Mouse (Mus musculus) left cerebral cortex, postnatal 10 days (tissue): Measurements from ENCODE around the gene Lamtor1. TPM values are rescaled to one million over a fixed set of nuclear protein-coding genes. Genes with fewer than 3 reads are reported as not detected.
"Not testable (repeated sequence)": the region's sequence is repeated elsewhere in the genome, so short reads cannot be mapped to it uniquely, and the experiment has no call there.

Experiments used
- DNase-seq, 2 experiments: peaks; one replicate each; pipeline ENCODE4 v3.0.0; 2021 to 2022; ENCODE audit warnings: low spot score in 2 of 2, mixed read lengths in 1 of 2; ENCODE audit errors: extremely low spot score in 1 of 2
- intact Hi-C: fragments of 180-260 bp; cut with DNase I; formaldehyde crosslinking; loops from one replicate; pipeline ENCODE4 v1.15.1; 2025
- total RNA-seq, 2 experiments: library from RNA; stranded (reverse); gene quantifications; 2 replicates each; pipeline ENCODE4 v1.2.3; 2021

The Lamtor1 gene
- total RNA-seq, 2 experiments from 2014 or later, result 95.6 to 98.2 TPM

DNA sequence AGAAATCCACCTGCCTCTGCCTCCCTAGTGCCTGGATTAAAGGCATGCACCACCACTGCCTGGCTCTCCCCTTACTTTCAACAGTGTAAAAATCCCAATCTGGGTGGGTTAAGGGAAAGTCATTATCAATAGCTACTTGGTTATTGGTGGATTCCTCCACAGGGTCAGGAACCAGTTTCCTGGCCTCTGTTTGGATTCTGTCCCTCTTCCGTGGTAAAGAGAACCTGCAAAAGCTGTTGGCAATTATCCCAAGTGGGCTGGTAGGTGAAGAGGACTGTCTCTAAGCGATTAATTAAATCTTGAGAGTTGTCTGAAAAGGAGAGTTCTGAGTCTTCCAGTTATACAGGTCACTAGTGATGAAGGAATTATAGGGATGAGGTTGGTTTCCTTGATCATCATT is 32.6 kb downstream of the Lamtor1 start:
- DNase-seq, result no peak
- intact Hi-C loops, result no loop called here

DNA sequence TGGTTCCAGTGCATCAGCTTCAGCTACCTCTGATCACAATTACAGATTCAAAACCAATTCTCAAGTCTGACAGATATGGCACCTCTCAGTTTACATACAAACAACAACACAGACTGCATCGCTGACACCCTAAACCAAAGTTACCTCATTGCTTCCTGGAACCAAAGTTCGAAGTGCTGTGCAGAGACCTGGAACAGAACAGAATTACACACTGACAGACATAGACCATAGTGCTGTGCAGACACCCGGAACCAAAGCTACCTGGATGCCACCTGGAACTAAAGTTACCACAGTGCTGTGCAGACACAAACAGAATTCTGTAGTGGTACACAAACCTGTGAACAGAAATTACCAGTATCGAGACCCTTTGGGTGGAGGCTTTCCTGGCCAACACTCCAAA is 34.1 kb downstream of the Lamtor1 start:
- intact Hi-C loops, result no loop called here
- DNase-seq, result no peak

DNA sequence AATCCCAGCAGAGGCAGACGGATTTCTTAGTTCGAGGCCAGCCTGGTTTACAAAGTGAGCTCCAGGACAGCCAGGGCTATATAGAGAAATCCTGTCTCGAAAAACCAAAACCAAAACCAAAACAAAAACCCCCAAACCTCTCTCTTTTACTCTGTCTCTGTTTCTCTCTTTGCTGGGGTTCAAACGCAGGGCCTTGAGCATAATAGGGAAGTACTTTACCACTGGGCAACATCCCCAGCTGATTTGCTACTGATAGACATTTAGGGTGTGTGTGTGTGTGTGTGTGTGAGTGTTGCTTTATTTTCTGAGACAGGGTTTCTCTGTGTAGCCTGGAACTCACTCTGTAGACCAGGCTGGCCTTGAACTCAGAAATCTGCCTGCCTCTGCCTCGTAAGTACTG is 43.3 kb downstream of the Lamtor1 start:
- intact Hi-C loops, DNase-seq: not testable (repeated sequence)

DNA sequence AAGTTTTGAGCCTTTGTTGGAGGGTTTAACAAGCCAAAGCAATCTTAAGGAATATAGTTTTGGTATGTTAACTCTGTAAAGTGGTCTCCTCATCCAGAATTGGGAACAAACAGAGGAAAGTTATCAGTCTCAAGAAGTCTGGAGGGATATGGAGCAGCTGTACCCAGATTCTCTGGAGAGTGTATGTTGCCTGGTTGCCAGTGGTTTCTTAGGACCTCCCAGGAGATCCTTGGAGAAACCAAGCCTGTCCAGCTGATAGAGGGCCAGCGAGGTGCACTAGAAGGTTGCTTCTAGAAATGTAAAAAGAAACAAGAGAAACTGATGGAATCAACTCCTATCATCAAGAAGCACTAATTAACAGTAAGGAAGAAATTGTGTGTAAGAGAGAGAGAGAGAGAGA is 45.9 kb downstream of the Lamtor1 start:
- intact Hi-C loops, result no loop called here
- no peak for DNase-seq

DNA sequence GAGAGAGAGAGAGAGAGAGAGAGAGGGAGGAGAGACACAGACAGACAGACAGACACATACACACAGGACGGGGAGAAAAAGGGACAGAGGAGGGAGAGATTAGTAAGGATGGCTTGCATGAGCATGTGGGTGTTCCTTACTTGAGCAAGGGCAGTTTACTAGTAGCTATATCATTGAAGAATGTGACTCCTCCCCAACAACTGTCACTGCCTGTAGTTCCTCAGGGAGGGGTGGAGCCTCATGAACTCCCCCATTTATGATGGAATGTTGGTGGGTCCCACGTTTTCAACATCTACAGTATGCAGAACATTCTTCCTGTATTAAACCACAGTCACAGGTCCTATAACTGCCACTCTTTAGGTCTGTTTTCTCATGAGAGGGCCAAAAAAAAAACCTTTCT is 46.4 kb downstream of the Lamtor1 start:
- DNase-seq, result no peak
- intact Hi-C loops, result no loop called here

DNA sequence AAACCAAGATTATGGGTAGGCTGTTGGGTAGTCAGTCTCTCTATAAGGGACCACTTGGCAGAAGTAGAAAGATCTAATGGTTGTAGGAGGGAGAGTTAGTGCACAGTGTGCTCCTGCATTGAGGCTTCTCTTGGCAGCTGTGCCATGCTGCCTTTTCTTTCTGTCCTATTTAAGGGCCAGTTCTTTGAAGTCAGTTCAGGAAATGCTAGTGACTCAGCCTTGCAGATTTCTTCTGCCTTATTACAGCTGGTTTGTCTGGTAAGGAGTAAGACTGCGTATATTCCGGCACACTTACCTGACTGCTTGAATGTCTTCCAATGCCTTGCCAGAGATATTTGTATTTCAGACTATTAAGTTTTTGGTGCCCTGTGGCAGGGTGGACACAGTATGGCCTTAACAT is 48.5 kb downstream of the Lamtor1 start:
- no peak for DNase-seq

DNA sequence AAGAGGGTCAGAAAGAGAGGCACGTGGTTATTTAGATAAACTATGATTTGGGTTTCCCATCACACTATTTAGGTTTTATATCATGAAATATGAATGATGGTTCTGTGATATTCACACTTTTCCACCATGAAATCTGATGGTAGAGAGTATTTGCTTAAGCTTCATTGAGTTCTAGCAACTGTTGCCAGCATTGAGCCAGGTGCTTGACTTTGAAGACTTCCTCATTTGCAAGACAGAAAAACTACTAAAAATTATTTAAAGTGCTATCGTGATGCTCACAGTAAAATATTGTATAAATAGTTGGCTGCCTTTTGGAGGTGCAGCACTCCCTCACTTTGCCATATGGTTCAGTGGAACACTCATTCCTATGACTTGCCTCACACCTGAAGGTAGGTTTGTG is 49.6 kb downstream of the Lamtor1 start:
- intact Hi-C loops, result no loop called here
- no peak for DNase-seq

More for the DNA sequence above, 48.5 kb downstream of the Lamtor1 start:
- intact Hi-C loops, result no loop called here

DNA sequence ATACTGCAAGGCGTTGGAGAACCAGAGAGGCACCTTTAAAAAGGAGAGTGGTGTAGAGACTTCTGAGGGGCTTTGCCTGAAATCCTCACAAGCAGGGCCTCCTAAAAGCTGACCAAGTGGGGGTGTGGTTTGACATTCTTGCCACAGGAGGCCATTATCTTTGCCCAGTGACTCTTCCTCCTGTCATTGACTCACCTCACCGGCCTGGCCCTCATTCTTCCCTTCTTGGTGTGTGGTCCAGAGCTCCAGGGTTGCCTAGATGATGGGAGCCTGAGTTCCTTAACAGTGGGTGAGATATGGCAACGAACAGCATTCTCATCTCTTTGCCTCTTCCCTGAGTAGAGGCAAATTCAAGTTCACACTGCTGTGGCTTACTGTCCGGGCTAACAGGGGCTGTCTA is 50.2 kb downstream of the Lamtor1 start:
- DNase-seq, result no peak
- intact Hi-C loops, result no loop called here

DNA sequence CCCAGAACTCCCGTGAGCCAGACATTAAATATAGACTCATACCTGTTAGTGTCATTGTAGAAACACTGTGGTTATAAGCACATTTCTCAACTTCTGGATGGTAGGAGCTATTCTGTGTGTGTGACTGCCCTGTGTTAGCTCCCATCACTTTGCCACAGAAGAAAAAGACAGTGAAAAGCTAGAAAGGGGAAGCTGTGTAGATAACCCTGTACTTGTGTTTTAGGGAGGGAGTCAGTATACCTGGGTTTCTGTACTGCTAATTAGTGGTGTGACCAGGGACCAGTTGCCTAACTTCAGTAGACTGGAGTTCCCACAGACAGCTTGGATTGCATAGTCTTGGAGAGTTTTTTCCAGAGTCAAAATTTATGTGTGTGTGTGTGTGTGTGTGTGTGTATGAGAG is 50.8 kb downstream of the Lamtor1 start:
- intact Hi-C loops, result no loop called here
- no peak for DNase-seq

DNA sequence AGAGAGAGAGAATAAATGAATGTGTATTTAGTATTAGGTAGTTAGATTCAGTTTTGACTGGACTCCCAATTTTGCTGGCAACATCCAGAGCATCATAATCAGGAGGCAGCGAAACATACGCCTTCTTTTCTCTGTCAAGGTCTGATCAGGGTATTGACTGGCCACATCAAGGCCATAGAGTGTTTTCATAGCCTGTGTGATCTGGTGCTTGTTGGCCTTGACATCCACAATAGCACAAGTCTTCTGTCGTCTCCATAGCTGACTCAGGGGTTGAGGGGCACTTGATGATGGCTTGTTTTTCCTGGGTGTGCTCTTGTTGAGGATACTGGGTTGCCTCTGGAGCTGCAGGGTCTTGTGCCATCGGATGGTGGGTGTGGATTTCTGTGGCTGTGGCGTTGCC is 51.2 kb downstream of the Lamtor1 start:
- no peak for DNase-seq
- intact Hi-C loops, result no loop called here

DNA sequence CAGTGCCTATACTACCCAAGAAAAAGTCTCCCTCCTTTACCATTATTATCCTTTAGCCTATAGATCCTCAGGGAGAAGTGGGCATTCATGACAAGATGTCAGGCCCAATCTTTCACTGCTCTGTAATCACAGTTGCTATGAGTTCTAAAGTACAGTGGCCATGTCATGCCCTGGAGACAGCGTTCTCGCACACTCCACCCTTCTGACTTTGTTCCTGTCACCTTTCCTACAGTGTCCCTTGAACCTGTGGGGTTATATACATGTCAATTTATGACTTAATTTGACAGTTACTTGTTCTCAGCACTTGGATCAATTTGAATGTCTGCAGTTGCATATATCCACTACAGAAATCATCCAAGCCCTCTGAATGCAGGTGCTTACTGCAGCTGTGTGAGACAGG is 57.1 kb downstream of the Lamtor1 start:
- intact Hi-C loops, result no loop called here
- DNase-seq, result no peak

DNA sequence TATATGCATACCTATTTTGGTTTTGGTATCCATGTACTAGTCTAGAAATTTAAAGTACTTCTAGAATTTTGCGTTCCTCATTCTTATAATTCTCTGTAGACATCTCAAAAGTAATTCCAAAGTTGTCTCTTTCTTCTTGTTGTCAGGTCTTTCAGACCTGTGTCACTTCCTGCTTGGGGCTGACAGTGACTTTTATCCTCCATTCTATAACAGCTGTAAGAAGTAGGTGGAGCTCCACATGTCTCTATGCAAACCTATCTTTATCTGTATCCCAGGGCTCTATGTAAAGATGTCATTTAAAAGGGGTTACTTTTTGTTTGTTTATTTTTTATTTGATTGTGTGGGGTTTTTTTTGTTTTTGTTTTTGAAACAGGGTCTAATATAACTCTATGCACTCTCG is 57.9 kb downstream of the Lamtor1 start:
- DNase-seq, result no peak
- intact Hi-C loops, result no loop called here

DNA sequence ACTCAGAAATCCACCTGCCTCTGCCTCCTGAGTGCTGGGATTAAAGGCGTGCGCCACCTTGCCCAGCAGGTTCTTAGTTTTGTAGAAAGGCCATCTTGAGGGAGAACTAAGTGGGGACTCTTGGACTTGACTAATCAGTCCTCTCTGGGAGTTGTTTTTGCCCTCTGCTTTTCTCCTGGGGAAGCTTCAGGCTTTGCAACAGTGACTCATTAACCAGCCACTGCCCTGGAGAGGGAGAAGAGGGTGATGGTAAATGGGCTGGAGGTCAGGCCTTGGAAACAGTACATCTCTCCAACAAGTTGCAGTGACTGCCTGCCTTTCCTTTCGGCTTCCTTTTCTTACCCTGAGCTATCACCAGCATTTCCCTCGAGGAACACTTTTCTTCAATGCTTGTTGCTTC is 58.8 kb downstream of the Lamtor1 start:
- no peak for DNase-seq
- intact Hi-C loops, result no loop called here

DNA sequence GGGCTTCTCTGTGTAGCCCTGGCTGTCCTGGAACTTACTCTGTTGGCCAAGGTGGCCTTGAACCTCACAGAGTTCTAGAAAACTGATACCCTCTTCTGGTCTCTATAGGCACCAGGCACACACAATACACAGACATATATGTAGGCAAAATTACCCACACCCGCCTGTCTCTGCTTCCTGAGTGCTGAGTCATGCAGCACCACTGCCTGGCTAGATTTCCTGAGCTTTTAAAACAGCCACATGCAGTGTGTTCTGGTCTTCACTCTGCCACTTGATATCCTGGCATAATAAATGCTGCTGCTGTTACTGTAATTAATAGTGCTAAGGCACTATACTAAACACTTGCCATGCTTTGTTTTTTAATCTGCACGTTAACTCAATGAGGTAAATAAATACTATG is 59.9 kb downstream of the Lamtor1 start:
- no peak for DNase-seq
- intact Hi-C loops, result no loop called here

DNA sequence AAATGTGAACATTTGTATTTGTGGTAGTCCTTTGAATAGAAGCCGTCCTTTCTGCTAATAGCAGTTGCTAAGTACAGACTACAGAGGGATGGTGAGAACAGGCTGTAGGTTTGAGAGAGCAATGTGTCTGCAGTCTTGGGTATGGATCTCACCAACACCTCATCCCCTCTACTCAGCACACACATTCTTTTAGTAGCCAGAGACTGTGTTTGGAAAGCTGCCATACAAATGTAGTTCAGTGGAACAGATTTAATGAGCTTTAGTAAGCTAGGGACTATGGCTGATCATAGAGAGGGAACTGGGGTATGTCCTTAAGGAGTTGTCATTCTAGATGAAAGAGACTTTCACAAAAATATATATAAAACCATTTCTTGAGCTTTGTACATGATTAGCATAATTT is 61.6 kb downstream of the Lamtor1 start:
- intact Hi-C loops, result no loop called here
- DNase-seq, result peak in 1 of 2 experiments; percentile 26

DNA sequence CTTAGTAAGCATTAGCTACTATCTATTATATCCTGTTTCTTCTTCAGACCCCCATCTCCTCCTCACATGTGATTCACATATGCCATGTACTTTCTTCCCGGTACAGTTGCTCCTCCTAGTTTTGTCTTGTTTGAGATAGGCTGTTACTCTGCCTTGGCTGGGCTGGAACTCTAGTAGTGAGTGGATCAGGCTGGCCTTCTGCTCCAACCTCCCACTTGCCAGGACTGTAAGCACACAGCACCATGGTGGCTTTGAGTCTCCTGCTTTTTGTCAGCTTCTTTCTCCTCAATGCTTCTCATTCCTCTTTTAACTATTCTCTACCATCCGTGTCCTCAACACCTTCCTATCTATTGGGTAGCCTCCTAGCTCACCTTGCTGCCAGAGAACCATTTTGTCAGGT is 63.0 kb downstream of the Lamtor1 start:
- DNase-seq, result no peak
- intact Hi-C loops, result no loop called here

DNA sequence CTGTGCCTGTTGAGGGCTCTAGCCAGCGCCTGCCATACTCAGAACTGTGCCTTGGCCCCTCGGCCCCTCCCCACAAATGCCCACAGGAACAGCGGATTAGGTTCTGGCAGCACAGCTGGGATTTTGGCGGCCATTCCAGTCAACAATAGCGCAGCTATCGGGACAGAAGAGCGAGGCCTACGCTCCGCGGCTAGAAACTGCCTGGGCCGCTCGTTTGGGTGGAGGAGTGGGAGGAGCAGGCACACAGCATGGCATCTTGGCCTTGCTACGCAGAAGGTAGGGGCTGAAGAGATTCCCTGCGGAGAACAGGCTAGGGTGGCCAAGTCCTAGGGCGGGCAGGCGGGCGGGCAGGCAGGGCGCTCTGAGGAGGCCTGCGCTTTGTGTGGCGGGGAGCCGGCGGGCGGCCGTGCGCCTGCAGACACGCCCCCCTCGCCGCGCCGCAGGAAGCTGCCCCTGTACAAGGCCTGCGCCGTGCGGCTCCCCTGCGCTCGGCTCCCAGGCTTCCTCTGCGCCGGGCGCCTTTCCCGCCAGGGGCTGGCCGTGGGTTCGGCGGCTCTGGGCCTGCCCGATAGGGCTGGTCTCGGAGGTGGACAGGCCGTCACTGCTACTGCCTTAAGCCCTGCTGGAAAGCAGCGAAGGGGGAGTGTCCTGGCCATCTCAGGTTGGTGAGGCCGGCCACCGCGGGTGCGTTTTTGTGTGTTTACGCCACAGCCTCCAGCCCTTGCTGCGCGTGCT is 64.2 kb downstream of the Lamtor1 start:
- peak; percentile 63 to 93 for DNase-seq
- intact Hi-C loops, result no loop called here

DNA sequence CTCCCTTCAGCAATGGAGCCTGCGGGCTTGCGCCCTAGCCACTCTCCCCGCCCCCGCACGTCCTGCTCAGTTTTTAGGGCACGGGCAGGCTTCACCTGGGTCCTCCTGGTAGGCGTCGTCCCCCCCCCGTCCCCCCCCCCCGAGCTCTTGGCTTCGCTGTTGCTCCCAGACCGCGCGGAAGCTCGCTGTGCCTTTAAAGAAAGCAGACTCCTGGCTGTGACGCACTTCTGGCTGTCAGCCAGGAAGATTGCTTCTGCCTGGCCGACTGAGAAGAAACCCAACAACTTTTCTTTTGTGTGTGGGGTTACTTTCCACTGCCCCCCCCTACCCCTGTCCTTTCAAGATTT is 64.7 kb downstream of the Lamtor1 start:
- intact Hi-C loops, result no loop called here
- DNase-seq, result peak; percentile 87 to 95

DNA sequence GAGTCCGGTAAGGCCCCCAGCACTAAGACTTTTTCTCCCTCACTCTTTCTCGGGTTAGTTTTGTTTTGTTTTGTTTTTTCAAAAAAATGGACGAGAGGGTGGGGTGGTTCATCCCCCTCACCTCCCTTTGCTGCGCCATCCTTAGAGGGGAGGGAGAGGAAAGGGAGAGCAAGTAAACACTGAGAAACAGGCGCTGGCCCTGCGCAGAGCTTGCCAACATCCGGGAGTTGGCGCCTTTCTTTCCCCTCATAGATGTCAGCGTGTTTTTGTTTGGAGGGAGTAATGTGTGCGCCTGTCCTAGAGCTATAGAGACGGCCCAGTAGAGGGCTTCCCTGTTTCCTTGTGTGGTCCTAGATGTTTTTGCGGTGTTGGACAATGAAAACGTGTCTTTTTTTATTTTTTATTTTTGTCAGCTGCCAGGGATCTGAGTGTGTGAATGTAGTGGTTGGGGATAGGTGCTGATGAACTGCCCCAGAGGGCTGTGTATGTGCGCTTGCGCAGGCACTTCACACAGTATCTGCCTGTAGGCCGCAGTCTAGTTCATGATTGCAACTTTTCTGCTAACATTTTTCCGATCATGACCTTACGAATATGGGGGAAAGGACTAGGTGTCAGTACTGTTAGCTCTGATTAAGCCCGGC is 65.2 kb downstream of the Lamtor1 start:
- intact Hi-C loops, result no loop called here
- peak; percentile 63 to 88 for DNase-seq

DNA sequence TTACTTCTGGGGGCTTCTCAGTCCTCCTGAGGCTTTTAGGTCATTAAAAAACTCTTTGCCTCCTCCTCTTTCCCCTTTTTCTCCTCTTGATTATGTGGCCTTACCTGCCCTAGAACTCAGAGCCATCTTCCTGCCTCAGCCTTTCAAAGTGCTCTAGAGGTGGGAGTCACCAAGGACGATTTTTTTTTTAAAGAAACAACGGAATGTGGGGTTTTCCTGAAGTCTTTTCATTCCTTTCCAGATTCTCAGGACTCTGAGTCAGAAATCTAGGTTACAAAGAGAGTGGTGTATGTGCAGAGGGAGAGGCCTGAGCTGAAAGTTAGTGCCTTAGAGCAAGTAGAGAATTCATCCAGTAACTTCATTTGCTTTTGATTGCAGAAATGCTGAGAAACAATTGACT is 66.0 kb downstream of the Lamtor1 start:
- no peak for DNase-seq
- intact Hi-C loops, result no loop called here

DNA sequence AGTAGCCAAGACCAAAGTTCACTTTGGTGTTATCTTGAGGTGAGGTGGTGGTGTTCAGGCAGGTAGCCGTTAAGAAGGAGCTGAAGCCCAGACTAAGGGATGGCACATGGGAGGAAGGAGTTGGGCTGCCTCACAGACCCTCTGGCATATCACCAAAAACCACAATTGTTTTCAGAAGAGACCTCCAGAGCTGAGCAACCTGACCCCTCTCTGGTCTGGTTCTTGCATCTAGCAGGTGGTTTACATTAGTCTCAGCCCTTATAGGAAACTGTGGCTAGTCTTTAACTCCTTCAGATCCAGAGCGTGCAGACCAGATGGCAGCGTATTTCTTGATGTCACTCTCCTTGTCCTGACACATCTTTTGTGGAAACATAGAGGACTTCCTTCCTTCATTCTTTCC is 68.0 kb downstream of the Lamtor1 start:
- no peak for DNase-seq
- intact Hi-C loops, result no loop called here
